Mouse (Mus musculus) stomach, embryonic 15.5 days (tissue): ENCODE data around the gene Zfp112. TPM values are rescaled to one million over a fixed set of nuclear protein-coding genes. Genes with fewer than 3 reads are reported as not detected.
A peak's percentile ranks its signal among the peaks of the same experiment; 100 is the strongest.

Source experiments
- ATAC-seq: fragments of 200-750 bp; cut with Nextera tagmentation; 2 replicates; pipeline ENCODE4 v1.8.0; 2017; ENCODE audit warnings: low read depth, moderate number of reproducible peaks, moderate TSS enrichment; ENCODE audit not compliant: insufficient read depth, low FRiP score
- H3K27ac ChIP-seq: fragments of 300-500 bp; sonication (generic); 2 replicates; pipeline ENCODE4 v1.5.1; 2015; ENCODE audit warnings: mild to moderate bottlenecking, inconsistent platforms
- H3K27me3 ChIP-seq: fragments of 300-500 bp; sonication (generic); replicated peaks from 2 replicates; pipeline ENCODE4 v1.6.1; 2015; ENCODE audit warnings: inconsistent platforms
- H3K36me3 ChIP-seq: fragments of 300-500 bp; sonication (generic); 2 replicates; pipeline ENCODE4 v1.6.1; 2015; ENCODE audit warnings: inconsistent platforms
- H3K4me1 ChIP-seq: fragments of 300-500 bp; sonication (generic); 2 replicates; pipeline ENCODE4 v1.6.1; 2015; ENCODE audit warnings: inconsistent platforms
- H3K4me2 ChIP-seq: fragments of 300-500 bp; sonication (generic); 2 replicates; pipeline ENCODE4 v1.6.1; 2015; ENCODE audit warnings: mild to moderate bottlenecking, inconsistent platforms
- H3K4me3 ChIP-seq: fragments of 300-500 bp; sonication (generic); replicated peaks from 2 replicates; pipeline ENCODE4 v1.5.1; 2015; ENCODE audit warnings: inconsistent platforms
- H3K9ac ChIP-seq: fragments of 300-500 bp; sonication (generic); 2 replicates; pipeline ENCODE4 v1.6.1; 2015; ENCODE audit warnings: inconsistent platforms
- H3K9me3 ChIP-seq: fragments of 300-500 bp; sonication (generic); 2 replicates; pipeline ENCODE4 v1.6.1; 2016; ENCODE audit warnings: inconsistent platforms
- WGBS: fragments of 180-500 bp; shearing (Covaris S2); methylation state at CpG from one replicate; pipeline ENCODE4 v1.1.7; 2015; 5-methylcytosine and 5-hydroxymethylcytosine counted together
- polyA plus RNA-seq: library from polyadenylated mRNA; unstranded; fragments of >200 nt; fragmentation: Nextera tagmentation; extraction: Ambion mirVana; gene quantifications from 2 replicates; pipeline ENCODE4 v1.2.1, GENCODE M21; 2015

Zfp112 gene
- polyA plus RNA-seq, 1 experiment from 2014 or later = 6.8 TPM

GRCm38 (mm10) chr7:24116655-24117054, 4.5 kb downstream of the Zfp112 start:
- H3K27ac ChIP-seq = no peak overlapping the region
- no peaks in the 10 kb centered on the region for H3K36me3 ChIP-seq
- H3K27me3 ChIP-seq = no peaks in the 10 kb centered on the region
- no peak overlapping the region for H3K4me3 ChIP-seq
- whole genome bisulfite sequencing = 66% methylated on average over 4 of the region's 4 CpGs
- ATAC-seq = no peak
- H3K4me2 ChIP-seq = no peak overlapping the region
- peaks cover 5% of the 10 kb centered on the region; the same call in 1 of the 2 replicates for H3K4me1 ChIP-seq
- no peak overlapping the region for H3K9ac ChIP-seq
- no peaks in the 10 kb centered on the region for H3K9me3 ChIP-seq

- Histone ChIP-seq H3K4me2 (peak overlapping the region; percentile 61), H3K9me3 (no peaks in the 10 kb centered on the region), H3K36me3 (peaks cover 13% of the 10 kb centered on the region), H3K4me3 (peak overlapping the region; percentile 74), H3K27ac (no peak overlapping the region), H3K9ac (peak overlapping the region; percentile 32; the same call in 1 of the 2 replicates), H3K4me1 (peaks cover 7% of the 10 kb centered on the region; the same call in 1 of the 2 replicates), H3K27me3 (no peaks in the 10 kb centered on the region)
- WGBS = 19% methylated on average over 6 of the region's 6 CpGs
- no peak for ATAC-seq
Observed at GRCm38 (mm10) chr7:24133425-24133995, 21.4 kb downstream of the Zfp112 start.

GRCm38 (mm10) chr7:24133996-24134828, 22.1 kb downstream of the Zfp112 start, which contains the start of gene Zfp235:
Gene Zfp235 (plus strand): TSS chr7:24134169.
- ATAC-seq = peak; percentile 94
- Histone ChIP-seq H3K36me3 (peaks cover 16% of the 10 kb centered on the region), H3K4me3 (peak within 1 kb of the TSS; percentile 74), H3K9ac (peak within 1 kb of the TSS; percentile 70), H3K9me3 (no peaks in the 10 kb centered on the region), H3K27ac (no peak within 1 kb of the TSS), H3K4me1 (peaks cover 7% of the 10 kb centered on the region; the same call in 1 of the 2 replicates), H3K27me3 (no peaks in the 10 kb centered on the region), H3K4me2 (peak within 1 kb of the TSS; percentile 61)
- 3% methylated on average over 32 of the region's 32 CpGs for WGBS

- no peaks in the 10 kb centered on the region for H3K9me3 ChIP-seq
- no peak overlapping the region for H3K4me2 ChIP-seq
- H3K9ac ChIP-seq = no peak overlapping the region
- H3K27me3 ChIP-seq = no peaks in the 10 kb centered on the region
- ATAC-seq = no peak
- 87% methylated on average over 6 of the region's 6 CpGs for WGBS
- no peak overlapping the region for H3K4me3 ChIP-seq
- H3K4me1 ChIP-seq = no peaks in the 10 kb centered on the region
- peaks cover 30% of the 10 kb centered on the region for H3K36me3 ChIP-seq
- no peak overlapping the region for H3K27ac ChIP-seq
Observed at GRCm38 (mm10) chr7:24142566-24142965, 30.5 kb downstream of the Zfp112 start.

GRCm38 (mm10) chr7:24153272-24153671, 41.2 kb downstream of the Zfp112 start:
- no peaks in the 10 kb centered on the region for H3K27me3 ChIP-seq
- no peak for ATAC-seq
- no peaks in the 10 kb centered on the region for H3K36me3 ChIP-seq
- no peaks in the 10 kb centered on the region for H3K4me1 ChIP-seq
- H3K4me3 ChIP-seq = no peak overlapping the region
- WGBS = 13% methylated on average over 1 of the region's 1 CpGs
- no peak overlapping the region for H3K27ac ChIP-seq
- H3K9ac ChIP-seq = no peak overlapping the region
- H3K4me2 ChIP-seq = no peak overlapping the region
- H3K9me3 ChIP-seq = no peaks in the 10 kb centered on the region; the same call in 1 of the 2 replicates

- Histone ChIP-seq H3K4me3 (no peak overlapping the region), H3K4me1 (no peaks in the 10 kb centered on the region; the same call in 1 of the 2 replicates), H3K36me3 (no peaks in the 10 kb centered on the region), H3K9me3 (no peaks in the 10 kb centered on the region), H3K27me3 (no peaks in the 10 kb centered on the region), H3K27ac (no peak overlapping the region), H3K9ac (no peak overlapping the region), H3K4me2 (no peak overlapping the region)
- no peak for ATAC-seq
- WGBS = 61% methylated on average over 4 of the region's 4 CpGs
Observed at GRCm38 (mm10) chr7:24172191-24172590, 60.1 kb downstream of the Zfp112 start.

GRCm38 (mm10) chr7:24174618-24175336, 62.7 kb downstream of the Zfp112 start, which contains the start of gene Zfp114:
Gene Zfp114 (plus strand): TSS chr7:24175060.
- no peaks in the 10 kb centered on the region; the same call in 1 of the 2 replicates for H3K4me1 ChIP-seq
- peak within 1 kb of the TSS; percentile 63 for H3K4me3 ChIP-seq
- H3K4me2 ChIP-seq = peak within 1 kb of the TSS; percentile 57
- no peaks in the 10 kb centered on the region for H3K9me3 ChIP-seq
- 9% methylated on average over 23 of the region's 23 CpGs for WGBS
- peak within 1 kb of the TSS; percentile 58; the same call in 1 of the 2 replicates for H3K27ac ChIP-seq
- no peak within 1 kb of the TSS for H3K9ac ChIP-seq
- H3K36me3 ChIP-seq = 0 out of 2 replicates have a peak, but pooled peaks cover 3% of the 10 kb centered on the region
- peak; percentile 87 for ATAC-seq
- no peaks in the 10 kb centered on the region for H3K27me3 ChIP-seq

- no peaks in the 10 kb centered on the region for H3K27me3 ChIP-seq
- WGBS = 43% methylated on average over 6 of the region's 6 CpGs
- no peaks in the 10 kb centered on the region for H3K9me3 ChIP-seq
- H3K4me2 ChIP-seq = peak overlapping the region; percentile 57
- 0 out of 2 replicates have a peak, but pooled peaks cover 3% of the 10 kb centered on the region for H3K36me3 ChIP-seq
- H3K4me3 ChIP-seq = peak overlapping the region; percentile 63
- no peak for ATAC-seq
- H3K9ac ChIP-seq = no peak overlapping the region
- no peaks in the 10 kb centered on the region; the same call in 1 of the 2 replicates for H3K4me1 ChIP-seq
- H3K27ac ChIP-seq = no peak overlapping the region
Observed at GRCm38 (mm10) chr7:24175337-24175711, 63.2 kb downstream of the Zfp112 start.

Other genes with a start within 250 kb of the Zfp112 start
- gene Vmn1r177, start 245.9 kb upstream of the Zfp112 start, polyA plus RNA-seq = not detected in 2 replicates
- gene Vmn1r178, start 220.3 kb upstream of the Zfp112 start, polyA plus RNA-seq = not detected in 2 replicates
- not detected in 2 replicates for gene Vmn1r179, start 185.3 kb upstream of the Zfp112 start, polyA plus RNA-seq
- not detected in 2 replicates for gene Vmn1r180, start 161.7 kb upstream of the Zfp112 start, polyA plus RNA-seq
- gene Vmn1r181, start 137.7 kb upstream of the Zfp112 start, polyA plus RNA-seq = not detected in 2 replicates
- gene V1rd19, start 110.6 kb upstream of the Zfp112 start, polyA plus RNA-seq = not detected in 2 replicates
- not detected in 2 replicates for gene Vmn1r183, start 59.1 kb upstream of the Zfp112 start, polyA plus RNA-seq
- 16.7 and 17.3 TPM in 2 replicates for gene Zfp180, start 30.4 kb upstream of the Zfp112 start, polyA plus RNA-seq
- gene Zfp235, start 21.9 kb downstream of the Zfp112 start, polyA plus RNA-seq = 13.5 and 14.0 TPM in 2 replicates
- gene Zfp114, start 62.7 kb downstream of the Zfp112 start, polyA plus RNA-seq = 5.5 and 6.3 TPM in 2 replicates
- 8.5 and 9.2 TPM in 2 replicates for gene Zfp111, start 99.1 kb downstream of the Zfp112 start, polyA plus RNA-seq
- gene Zfp109, start 125.2 kb downstream of the Zfp112 start, polyA plus RNA-seq = 5.1 and 5.6 TPM in 2 replicates
- gene Zfp108, start 142.5 kb downstream of the Zfp112 start, polyA plus RNA-seq = 3.5 and 4.3 TPM in 2 replicates
- gene Zfp93, start 158.1 kb downstream of the Zfp112 start, polyA plus RNA-seq = 7.2 and 7.4 TPM in 2 replicates
- 29.6 and 31.3 TPM in 2 replicates for gene Zfp61, start 188.9 kb downstream of the Zfp112 start, polyA plus RNA-seq
- 9.3 and 11.1 TPM in 2 replicates for gene Zfp94, start 204.4 kb downstream of the Zfp112 start, polyA plus RNA-seq
- 0.15 TPM in 1 of 2 replicates, not detected in the other for gene Tescl, start 221.6 kb downstream of the Zfp112 start, polyA plus RNA-seq
- 0.26 and 3.0 TPM in 2 replicates for gene Lypd5, start 236.9 kb downstream of the Zfp112 start, polyA plus RNA-seq